Mouse (Mus musculus): ENCODE measurements around the gene Lrp1.

The Lrp1 gene

GRCm38 (mm10) chr10:127587776-127588175 is 33.2 kb downstream of the Lrp1 start:
- peaks cover 95% of the 10 kb centered on the region for H3K4me1 ChIP-seq (replicated peaks; ENCODE audit: low read depth, low read length)
- H3K9me3 ChIP-seq (ENCODE audit: low read length): no peaks in the 10 kb centered on the region
- no peak for TF ChIP-seq POU5F1 (IDR thresholded peaks at IDR 0.05; ENCODE audit: borderline replicate concordance, low read length)
- TF ChIP-seq NANOG (IDR thresholded peaks at IDR 0.05; ENCODE audit: borderline replicate concordance, low read length): no peak
- no peak for TF ChIP-seq CTCF (conservative IDR thresholded peaks at IDR 0.05; ENCODE audit: low read length)
- H3K27me3 ChIP-seq (ENCODE audit: insufficient read depth, low read length): peaks cover 4% of the 10 kb centered on the region
- H3K36me3 ChIP-seq (ENCODE audit: insufficient read depth, low read length): peaks cover 36% of the 10 kb centered on the region
- H3K4me3 ChIP-seq (replicated peaks; ENCODE audit: low read length): peak overlapping the region; percentile 60

DNA sequence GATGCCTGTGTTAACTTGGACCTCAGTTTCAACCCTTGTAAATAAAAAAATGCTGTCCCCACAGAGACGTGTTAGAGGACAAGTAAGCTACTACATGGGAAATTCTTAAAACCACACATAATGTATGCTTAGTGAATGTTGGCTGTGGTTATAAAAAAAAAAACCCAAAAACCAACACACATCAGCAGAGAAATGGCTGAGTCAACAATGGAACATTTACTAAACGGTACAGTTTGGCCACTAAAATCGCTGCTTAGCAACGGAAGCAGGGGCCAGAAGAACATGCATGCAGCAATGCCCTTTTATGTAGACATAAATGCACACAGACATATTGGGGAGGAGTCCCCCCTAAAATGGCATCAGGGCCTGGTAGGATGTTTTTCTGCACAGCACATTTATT is 34.7 kb downstream of the Lrp1 start:
- H3K4me1 ChIP-seq (replicated peaks; ENCODE audit: low read depth, low read length): peaks cover 95% of the 10 kb centered on the region
- no peak overlapping the region for H3K4me3 ChIP-seq (replicated peaks; ENCODE audit: low read length)
- peaks cover 4% of the 10 kb centered on the region for H3K27me3 ChIP-seq (ENCODE audit: insufficient read depth, low read length)
- H3K9me3 ChIP-seq (ENCODE audit: low read length): no peaks in the 10 kb centered on the region
- TF ChIP-seq POU5F1 (IDR thresholded peaks at IDR 0.05; ENCODE audit: borderline replicate concordance, low read length) (no peak), NANOG (IDR thresholded peaks at IDR 0.05; ENCODE audit: borderline replicate concordance, low read length) (no peak), CTCF (conservative IDR thresholded peaks at IDR 0.05; ENCODE audit: low read length) (no peak)
- peaks cover 50% of the 10 kb centered on the region for H3K36me3 ChIP-seq (ENCODE audit: insufficient read depth, low read length)

GRCm38 (mm10) chr10:127585598-127585997 is 35.4 kb downstream of the Lrp1 start:
- H3K4me3 ChIP-seq (replicated peaks; ENCODE audit: low read length): no peak overlapping the region
- H3K9me3 ChIP-seq (ENCODE audit: low read length): no peaks in the 10 kb centered on the region
- peaks cover 89% of the 10 kb centered on the region for H3K4me1 ChIP-seq (replicated peaks; ENCODE audit: low read depth, low read length)
- peaks cover 4% of the 10 kb centered on the region for H3K27me3 ChIP-seq (ENCODE audit: insufficient read depth, low read length)
- peaks cover 56% of the 10 kb centered on the region for H3K36me3 ChIP-seq (ENCODE audit: insufficient read depth, low read length)
- TF ChIP-seq NANOG (IDR thresholded peaks at IDR 0.05; ENCODE audit: borderline replicate concordance, low read length): no peak
- TF ChIP-seq CTCF (conservative IDR thresholded peaks at IDR 0.05; ENCODE audit: low read length): no peak
- TF ChIP-seq POU5F1 (IDR thresholded peaks at IDR 0.05; ENCODE audit: borderline replicate concordance, low read length): no peak

DNA sequence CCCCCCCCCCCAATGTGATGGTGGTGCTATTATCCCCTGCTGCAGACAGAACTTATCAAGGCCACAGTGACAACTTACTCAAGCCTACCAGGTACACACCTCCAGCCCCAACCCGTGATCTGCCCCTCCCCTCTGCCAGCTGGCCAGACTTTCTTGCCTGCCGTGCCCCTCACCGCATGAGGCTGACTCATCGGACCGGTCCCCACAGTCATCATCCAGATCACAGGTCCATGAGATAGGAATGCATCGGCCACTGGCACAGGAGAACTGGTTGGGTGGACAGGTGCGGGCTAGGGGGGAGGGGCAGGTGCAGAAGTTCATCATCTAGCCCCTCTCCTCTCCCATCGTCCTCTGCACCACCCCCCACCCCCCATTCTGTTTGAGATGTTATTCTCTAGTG is 37.3 kb downstream of the Lrp1 start:
- Histone ChIP-seq H3K9me3 (ENCODE audit: low read length) (no peaks in the 10 kb centered on the region), H3K4me3 (replicated peaks; ENCODE audit: low read length) (no peak overlapping the region), H3K36me3 (ENCODE audit: insufficient read depth, low read length) (peaks cover 61% of the 10 kb centered on the region), H3K4me1 (replicated peaks; ENCODE audit: low read depth, low read length) (peaks cover 74% of the 10 kb centered on the region), H3K27me3 (ENCODE audit: insufficient read depth, low read length) (peaks cover 4% of the 10 kb centered on the region)
- TF ChIP-seq NANOG (IDR thresholded peaks at IDR 0.05; ENCODE audit: borderline replicate concordance, low read length) (no peak), CTCF (conservative IDR thresholded peaks at IDR 0.05; ENCODE audit: low read length) (no peak), POU5F1 (IDR thresholded peaks at IDR 0.05; ENCODE audit: borderline replicate concordance, low read length) (no peak)

- no peak for TF ChIP-seq NANOG (IDR thresholded peaks at IDR 0.05; ENCODE audit: borderline replicate concordance, low read length)
- TF ChIP-seq POU5F1 (IDR thresholded peaks at IDR 0.05; ENCODE audit: borderline replicate concordance, low read length): no peak
- H3K36me3 ChIP-seq (ENCODE audit: insufficient read depth, low read length): peaks cover 81% of the 10 kb centered on the region
- peaks cover 79% of the 10 kb centered on the region for H3K4me1 ChIP-seq (replicated peaks; ENCODE audit: low read depth, low read length)
- H3K9me3 ChIP-seq (ENCODE audit: low read length): no peaks in the 10 kb centered on the region
- no peak overlapping the region for H3K4me3 ChIP-seq (replicated peaks; ENCODE audit: low read length)
- peaks cover 2% of the 10 kb centered on the region; the same call in 1 of the 2 replicates for H3K27me3 ChIP-seq (ENCODE audit: insufficient read depth, low read length)
Observed at GRCm38 (mm10) chr10:127581291-127581690, 39.7 kb downstream of the Lrp1 start.

DNA sequence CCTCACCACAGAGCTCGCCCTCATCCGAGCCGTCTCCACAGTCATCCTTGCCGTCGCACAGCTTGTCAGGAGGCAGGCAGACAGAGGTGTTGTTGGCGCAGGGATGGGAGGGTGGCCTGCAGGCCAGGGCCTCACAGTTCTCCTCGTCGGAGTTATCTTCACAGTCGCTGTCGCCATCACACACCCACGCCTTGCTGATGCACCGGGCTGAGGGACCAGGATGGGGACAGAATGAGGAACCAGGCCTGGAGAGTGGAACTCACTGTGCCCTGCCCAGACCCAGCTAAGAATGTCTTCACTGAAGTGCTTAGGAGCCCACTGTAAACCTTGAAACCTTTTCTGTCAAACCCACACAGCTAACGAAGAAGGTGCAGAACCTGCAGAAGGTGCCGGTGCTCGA is 43.0 kb downstream of the Lrp1 start:
- no peak for TF ChIP-seq CTCF (conservative IDR thresholded peaks at IDR 0.05; ENCODE audit: low read length)
- TF ChIP-seq NANOG (IDR thresholded peaks at IDR 0.05; ENCODE audit: borderline replicate concordance, low read length): no peak
- TF ChIP-seq POU5F1 (IDR thresholded peaks at IDR 0.05; ENCODE audit: borderline replicate concordance, low read length): no peak
- Histone ChIP-seq H3K4me1 (replicated peaks; ENCODE audit: low read depth, low read length) (peaks cover 49% of the 10 kb centered on the region), H3K4me3 (replicated peaks; ENCODE audit: low read length) (no peak overlapping the region), H3K9me3 (ENCODE audit: low read length) (no peaks in the 10 kb centered on the region), H3K27me3 (ENCODE audit: insufficient read depth, low read length) (peaks cover 2% of the 10 kb centered on the region; the same call in 1 of the 2 replicates), H3K36me3 (ENCODE audit: insufficient read depth, low read length) (peaks cover 97% of the 10 kb centered on the region)

DNA sequence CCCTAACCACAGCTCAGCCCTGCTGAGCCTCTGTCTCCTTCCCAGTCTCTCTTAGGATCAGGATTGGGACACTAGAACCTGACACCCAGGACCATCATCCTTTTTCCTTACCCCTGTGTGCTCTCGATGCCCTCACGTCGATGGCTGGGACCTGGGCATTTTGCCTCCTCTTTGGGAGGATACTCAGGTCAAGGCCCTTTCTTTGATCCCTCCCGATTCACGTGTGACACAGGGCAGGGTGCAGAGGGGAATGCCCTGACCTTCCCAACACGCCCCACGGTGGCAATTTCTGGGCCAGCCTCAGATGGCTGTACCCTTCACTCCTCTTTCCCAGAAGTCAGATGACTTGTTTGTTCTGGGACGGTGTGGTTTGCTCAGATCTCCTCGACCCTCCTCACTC is 43.8 kb downstream of the Lrp1 start:
- Histone ChIP-seq H3K36me3 (ENCODE audit: insufficient read depth, low read length) (peaks cover 97% of the 10 kb centered on the region), H3K27me3 (ENCODE audit: insufficient read depth, low read length) (peaks cover 2% of the 10 kb centered on the region; the same call in 1 of the 2 replicates), H3K4me3 (replicated peaks; ENCODE audit: low read length) (no peak overlapping the region), H3K4me1 (replicated peaks; ENCODE audit: low read depth, low read length) (peaks cover 41% of the 10 kb centered on the region), H3K9me3 (ENCODE audit: low read length) (no peaks in the 10 kb centered on the region)
- TF ChIP-seq NANOG (IDR thresholded peaks at IDR 0.05; ENCODE audit: borderline replicate concordance, low read length): no peak
- no peak for TF ChIP-seq CTCF (conservative IDR thresholded peaks at IDR 0.05; ENCODE audit: low read length)
- TF ChIP-seq POU5F1 (IDR thresholded peaks at IDR 0.05; ENCODE audit: borderline replicate concordance, low read length): no peak

- TF ChIP-seq CTCF (conservative IDR thresholded peaks at IDR 0.05; ENCODE audit: low read length): peak; percentile 34
- TF ChIP-seq POU5F1 (IDR thresholded peaks at IDR 0.05; ENCODE audit: borderline replicate concordance, low read length): no peak
- no peak for TF ChIP-seq NANOG (IDR thresholded peaks at IDR 0.05; ENCODE audit: borderline replicate concordance, low read length)
- Histone ChIP-seq H3K27me3 (ENCODE audit: insufficient read depth, low read length) (peaks cover 2% of the 10 kb centered on the region; the same call in 1 of the 2 replicates), H3K4me3 (replicated peaks; ENCODE audit: low read length) (no peak overlapping the region), H3K9me3 (ENCODE audit: low read length) (no peaks in the 10 kb centered on the region), H3K4me1 (replicated peaks; ENCODE audit: low read depth, low read length) (peaks cover 34% of the 10 kb centered on the region), H3K36me3 (ENCODE audit: insufficient read depth, low read length) (peaks cover 92% of the 10 kb centered on the region)
Observed at GRCm38 (mm10) chr10:127576381-127576961, 44.5 kb downstream of the Lrp1 start.

- no peak for TF ChIP-seq NANOG (IDR thresholded peaks at IDR 0.05; ENCODE audit: borderline replicate concordance, low read length)
- TF ChIP-seq POU5F1 (IDR thresholded peaks at IDR 0.05; ENCODE audit: borderline replicate concordance, low read length): no peak
- TF ChIP-seq CTCF (conservative IDR thresholded peaks at IDR 0.05; ENCODE audit: low read length): no peak
- H3K4me3 ChIP-seq (replicated peaks; ENCODE audit: low read length): no peak overlapping the region
- H3K27me3 ChIP-seq (ENCODE audit: insufficient read depth, low read length): peaks cover 2% of the 10 kb centered on the region; the same call in 1 of the 2 replicates
- no peaks in the 10 kb centered on the region for H3K9me3 ChIP-seq (ENCODE audit: low read length)
- H3K36me3 ChIP-seq (ENCODE audit: insufficient read depth, low read length): peaks cover 92% of the 10 kb centered on the region
- H3K4me1 ChIP-seq (replicated peaks; ENCODE audit: low read depth, low read length): peaks cover 32% of the 10 kb centered on the region
Observed at GRCm38 (mm10) chr10:127575741-127576140, 45.2 kb downstream of the Lrp1 start.

Data from E14TG2a.4 (cell line).